Mouse (Mus musculus): ENCODE measurements around the gene Ocel1. TPM values are rescaled to one million over a fixed set of nuclear protein-coding genes. Genes with fewer than 3 reads are reported as not detected.
A peak's percentile ranks its signal among the peaks of the same experiment; 100 is the strongest.

Ocel1 gene
- polyA plus RNA-seq, 1 experiment from 2014 or later = 20.5 TPM

DNA sequence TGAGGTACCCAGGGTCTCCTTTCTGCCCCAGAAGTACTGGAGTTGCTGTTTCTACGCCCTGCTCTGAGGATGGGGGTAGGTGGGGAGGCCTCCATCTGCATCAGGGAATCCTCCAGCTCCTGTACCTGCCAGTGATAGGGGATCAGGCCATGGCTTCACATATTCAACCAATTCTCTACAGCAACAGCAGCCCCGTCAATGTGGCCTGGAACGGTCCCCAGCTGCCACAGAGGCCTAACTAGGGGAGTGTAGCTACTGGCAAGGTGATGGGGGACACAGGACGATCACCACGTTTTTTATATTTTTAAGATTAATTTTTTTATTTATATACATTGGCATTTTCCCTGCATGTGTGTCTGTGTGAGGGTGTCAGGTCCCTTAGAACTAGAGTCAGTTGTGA lies 21.3 kb downstream of the Ocel1 start:
- WGBS = 79% methylated on average over 5 of the region's 5 CpGs
- Histone ChIP-seq H3K9ac (ENCODE audit: low read depth, low read length) (no peak overlapping the region), H3K4me1 (replicated peaks; ENCODE audit: control insufficient read depth, insufficient read depth, low read length) (0 out of 2 replicates have a peak, but pooled peaks cover 1% of the 10 kb centered on the region), H3K4me2 (replicated peaks; ENCODE audit: low read depth) (no peak overlapping the region), H3K27me3 (replicated peaks; ENCODE audit: control insufficient read depth, insufficient read depth, low read length) (no peaks in the 10 kb centered on the region), H3K9me3 (ENCODE audit: control insufficient read depth) (no peaks in the 10 kb centered on the region), H3K36me3 (ENCODE audit: control insufficient read depth, insufficient read depth) (no peaks in the 10 kb centered on the region), H3K4me3 (ENCODE audit: low read depth, low read length) (no peak overlapping the region), H3K27ac (ENCODE audit: low read depth, low read length) (no peak overlapping the region)
- TF ChIP-seq CTCF (IDR thresholded peaks at IDR 0.05; ENCODE audit: low read depth) = no peak
- no peak for ATAC-seq

DNA sequence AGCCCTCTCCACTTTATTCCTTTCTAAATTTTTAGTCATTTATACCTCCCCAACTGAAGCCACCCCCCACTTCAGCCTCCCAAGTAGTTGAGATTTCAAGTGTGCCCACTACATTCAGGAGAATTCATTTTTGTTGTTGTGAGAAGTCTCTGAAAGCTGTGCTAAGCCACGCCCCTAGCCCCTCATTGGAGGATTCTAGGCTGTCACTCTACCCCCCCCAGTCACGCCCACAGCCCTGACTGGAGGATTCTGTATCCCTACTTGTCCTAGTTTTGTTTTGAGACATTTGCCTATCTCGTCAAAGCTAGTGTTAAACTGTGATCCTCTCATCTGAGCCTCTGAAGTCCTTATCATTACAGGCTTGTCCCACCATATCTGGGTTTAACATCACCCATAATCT lies 21.8 kb downstream of the Ocel1 start:
- ATAC-seq = no peak
- H3K4me2 ChIP-seq (replicated peaks; ENCODE audit: low read depth) = 0 out of 2 replicates have a peak overlapping the region, but pooled peaks have one; percentile 7
- no peaks in the 10 kb centered on the region for H3K9me3 ChIP-seq (ENCODE audit: control insufficient read depth)
- H3K36me3 ChIP-seq (ENCODE audit: control insufficient read depth, insufficient read depth) = no peaks in the 10 kb centered on the region
- no peak overlapping the region for H3K9ac ChIP-seq (ENCODE audit: low read depth, low read length)
- WGBS = 20% methylated on average over 3 of the region's 3 CpGs
- no peak overlapping the region for H3K4me3 ChIP-seq (ENCODE audit: low read depth, low read length)
- no peak overlapping the region for H3K27ac ChIP-seq (ENCODE audit: low read depth, low read length)
- H3K27me3 ChIP-seq (replicated peaks; ENCODE audit: control insufficient read depth, insufficient read depth, low read length) = no peaks in the 10 kb centered on the region
- TF ChIP-seq CTCF (IDR thresholded peaks at IDR 0.05; ENCODE audit: low read depth) = no peak
- 0 out of 2 replicates have a peak, but pooled peaks cover 5% of the 10 kb centered on the region for H3K4me1 ChIP-seq (replicated peaks; ENCODE audit: control insufficient read depth, insufficient read depth, low read length)

DNA sequence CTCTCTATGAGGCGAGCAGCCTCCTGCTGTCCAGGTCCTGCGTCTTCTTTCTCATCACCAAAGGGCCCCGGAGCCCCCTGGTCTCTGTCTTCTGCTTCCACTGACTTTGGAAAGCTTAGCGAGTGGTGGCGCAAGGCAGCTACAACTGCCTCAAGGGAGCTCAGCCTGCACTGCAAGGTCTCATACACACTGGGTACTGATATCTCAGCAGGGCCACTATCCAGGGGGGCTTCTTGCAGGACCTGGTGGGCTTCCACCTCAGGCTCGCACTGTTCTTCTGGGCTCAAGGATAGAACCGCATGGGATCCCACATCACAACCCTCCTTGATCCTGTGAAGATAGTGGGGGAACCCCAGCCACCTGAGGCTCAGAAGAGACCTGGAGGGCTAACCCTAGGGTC lies 23.4 kb downstream of the Ocel1 start:
- no peak for TF ChIP-seq CTCF (IDR thresholded peaks at IDR 0.05; ENCODE audit: low read depth)
- Histone ChIP-seq H3K4me3 (ENCODE audit: low read depth, low read length) (no peak overlapping the region; the same call in 1 of the 2 replicates), H3K4me2 (replicated peaks; ENCODE audit: low read depth) (no peak overlapping the region), H3K9ac (ENCODE audit: low read depth, low read length) (no peak overlapping the region), H3K4me1 (replicated peaks; ENCODE audit: control insufficient read depth, insufficient read depth, low read length) (0 out of 2 replicates have a peak, but pooled peaks cover 5% of the 10 kb centered on the region), H3K36me3 (ENCODE audit: control insufficient read depth, insufficient read depth) (peaks cover 11% of the 10 kb centered on the region), H3K9me3 (ENCODE audit: control insufficient read depth) (no peaks in the 10 kb centered on the region), H3K27me3 (replicated peaks; ENCODE audit: control insufficient read depth, insufficient read depth, low read length) (no peaks in the 10 kb centered on the region), H3K27ac (ENCODE audit: low read depth, low read length) (no peak overlapping the region)
- ATAC-seq = no peak
- WGBS = 81% methylated on average over 7 of the region's 7 CpGs

DNA sequence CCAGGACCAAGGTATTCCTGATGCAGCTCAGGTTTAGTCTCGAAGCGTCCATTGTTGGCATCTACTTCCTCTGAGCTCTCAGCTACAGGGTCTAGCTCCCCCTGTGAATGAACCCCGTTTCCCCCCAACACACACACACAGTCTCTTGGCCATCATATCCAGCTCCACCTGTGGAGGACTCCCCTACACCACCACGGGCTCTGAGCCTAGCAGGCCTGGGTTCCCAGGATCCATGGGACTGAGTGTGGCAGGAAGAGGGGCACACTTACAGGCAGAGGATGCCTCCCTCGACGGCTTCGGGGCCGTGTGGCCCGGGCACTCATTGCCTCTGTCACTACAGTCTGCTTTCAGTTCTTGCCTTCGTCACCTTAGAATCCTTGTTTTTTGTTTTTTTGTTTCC lies 24.0 kb downstream of the Ocel1 start:
- ATAC-seq = no peak
- Histone ChIP-seq H3K4me3 (ENCODE audit: low read depth, low read length) (no peak overlapping the region; the same call in 1 of the 2 replicates), H3K36me3 (ENCODE audit: control insufficient read depth, insufficient read depth) (peaks cover 17% of the 10 kb centered on the region), H3K9ac (ENCODE audit: low read depth, low read length) (no peak overlapping the region), H3K27ac (ENCODE audit: low read depth, low read length) (no peak overlapping the region), H3K9me3 (ENCODE audit: control insufficient read depth) (no peaks in the 10 kb centered on the region), H3K27me3 (replicated peaks; ENCODE audit: control insufficient read depth, insufficient read depth, low read length) (no peaks in the 10 kb centered on the region), H3K4me1 (replicated peaks; ENCODE audit: control insufficient read depth, insufficient read depth, low read length) (0 out of 2 replicates have a peak, but pooled peaks cover 5% of the 10 kb centered on the region), H3K4me2 (replicated peaks; ENCODE audit: low read depth) (0 out of 2 replicates have a peak overlapping the region, but pooled peaks have one; percentile 21)
- TF ChIP-seq CTCF (IDR thresholded peaks at IDR 0.05; ENCODE audit: low read depth) = no peak
- 84% methylated on average over 10 of the region's 10 CpGs for WGBS

DNA sequence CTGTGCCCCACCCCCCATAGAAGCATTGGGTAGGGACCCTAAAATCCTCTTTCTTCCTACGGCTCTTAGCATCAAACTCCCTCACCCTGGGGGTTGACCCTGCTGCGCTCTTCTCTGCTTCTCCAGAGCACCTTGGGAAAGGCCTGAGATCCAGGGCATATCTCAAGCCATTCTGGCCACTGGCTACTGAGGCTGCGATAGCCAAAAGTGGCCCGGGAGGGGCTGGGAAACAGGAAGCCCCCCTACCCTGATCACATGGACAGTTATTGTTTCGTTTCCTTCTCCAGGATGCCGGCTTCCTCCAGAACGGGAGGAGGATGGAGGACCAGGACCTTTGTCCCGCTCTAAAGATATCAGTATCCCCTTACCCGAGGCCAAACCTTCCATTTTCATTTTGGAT lies 24.5 kb downstream of the Ocel1 start, which contains the start of gene Ushbp1:
Ushbp1 (minus strand) TSS at position 174 of the 400 bp plus-strand sequence.
- Histone ChIP-seq H3K4me3 (ENCODE audit: low read depth, low read length) (peak within 1 kb of the TSS; percentile 63), H3K4me2 (replicated peaks; ENCODE audit: low read depth) (peak within 1 kb of the TSS; percentile 73), H3K27ac (ENCODE audit: low read depth, low read length) (peak within 1 kb of the TSS; percentile 37; the same call in 1 of the 2 replicates), H3K9ac (ENCODE audit: low read depth, low read length) (peak within 1 kb of the TSS; percentile 56; the same call in 1 of the 2 replicates), H3K4me1 (replicated peaks; ENCODE audit: control insufficient read depth, insufficient read depth, low read length) (0 out of 2 replicates have a peak, but pooled peaks cover 5% of the 10 kb centered on the region), H3K27me3 (replicated peaks; ENCODE audit: control insufficient read depth, insufficient read depth, low read length) (no peaks in the 10 kb centered on the region), H3K36me3 (ENCODE audit: control insufficient read depth, insufficient read depth) (peaks cover 17% of the 10 kb centered on the region), H3K9me3 (ENCODE audit: control insufficient read depth) (no peaks in the 10 kb centered on the region)
- no peak for TF ChIP-seq CTCF (IDR thresholded peaks at IDR 0.05; ENCODE audit: low read depth)
- 75% methylated on average over 9 of the region's 9 CpGs for WGBS
- no peak for ATAC-seq

DNA sequence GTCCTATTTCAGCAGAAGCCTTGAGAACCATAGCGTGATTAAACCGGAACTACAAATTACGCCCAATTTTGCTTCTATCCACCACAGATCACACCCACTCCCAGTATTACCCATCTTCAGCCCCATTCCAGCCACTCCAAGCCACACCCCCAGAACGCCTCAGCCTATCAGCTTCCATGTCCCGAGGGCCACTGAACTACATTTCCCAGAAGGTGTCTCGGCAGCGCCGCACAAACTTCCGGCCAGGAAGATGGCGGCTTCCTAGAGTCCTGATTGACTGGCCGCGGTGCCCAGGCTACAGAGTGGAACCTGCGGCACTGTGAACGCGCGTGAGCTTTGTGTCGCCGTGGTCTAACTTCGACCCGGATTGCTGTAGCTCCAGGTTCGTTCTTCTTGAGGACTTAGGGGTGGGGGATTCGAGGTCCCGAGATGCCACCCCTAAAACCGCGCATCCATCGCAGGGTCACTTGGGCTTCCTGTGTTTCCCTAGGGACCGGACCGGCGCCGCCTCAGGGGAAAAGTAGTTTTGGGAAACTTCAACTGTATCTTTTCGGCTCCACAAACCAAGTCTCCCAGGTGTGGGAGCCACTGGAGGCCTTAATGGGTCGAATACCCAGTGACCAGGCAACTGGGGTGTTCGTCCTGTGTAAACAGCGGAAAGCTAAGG lies 25.7 kb downstream of the Ocel1 start, which contains the start of gene Babam1:
Babam1 (plus strand) TSS at position 223 of the 667 bp plus-strand sequence.
- Histone ChIP-seq H3K27me3 (replicated peaks; ENCODE audit: control insufficient read depth, insufficient read depth, low read length) (no peaks in the 10 kb centered on the region), H3K36me3 (ENCODE audit: control insufficient read depth, insufficient read depth) (peaks cover 17% of the 10 kb centered on the region), H3K4me2 (replicated peaks; ENCODE audit: low read depth) (peak within 1 kb of the TSS; percentile 73), H3K9ac (ENCODE audit: low read depth, low read length) (peak within 1 kb of the TSS; percentile 56), H3K4me3 (ENCODE audit: low read depth, low read length) (peak within 1 kb of the TSS; percentile 63), H3K27ac (ENCODE audit: low read depth, low read length) (peak within 1 kb of the TSS; percentile 37; the same call in 1 of the 2 replicates), H3K4me1 (replicated peaks; ENCODE audit: control insufficient read depth, insufficient read depth, low read length) (0 out of 2 replicates have a peak, but pooled peaks cover 5% of the 10 kb centered on the region), H3K9me3 (ENCODE audit: control insufficient read depth) (no peaks in the 10 kb centered on the region)
- peak; percentile 85 for ATAC-seq
- WGBS = under 1% methylated on average over 34 of the region's 34 CpGs
- no peak for TF ChIP-seq CTCF (IDR thresholded peaks at IDR 0.05; ENCODE audit: low read depth)
